Mouse (Mus musculus) neural tube, embryonic 11.5 days (tissue): ENCODE data around the gene P2ry2. TPM values are rescaled to one million over a fixed set of nuclear protein-coding genes. Genes with fewer than 3 reads are reported as not detected.

Source experiments
- ATAC-seq: fragments of 200-750 bp; cut with Nextera tagmentation; 2 replicates; pipeline ENCODE4 v1.8.0; 2017; ENCODE audit warnings: moderate number of reproducible peaks, mild to moderate bottlenecking, moderate TSS enrichment, moderate library complexity; ENCODE audit not compliant: insufficient read depth, low FRiP score, low TSS enrichment
- DNase-seq: peaks from one replicate; pipeline ENCODE4 v3.0.0-alpha.2; 2015; ENCODE audit warnings: low spot score
- H3K27ac ChIP-seq: fragments of 300-500 bp; sonication (generic); 2 replicates; pipeline ENCODE4 v1.5.1; 2014; ENCODE audit warnings: low read depth, mild to moderate bottlenecking, low read length
- H3K27me3 ChIP-seq: fragments of 300-500 bp; sonication (generic); 2 replicates; pipeline ENCODE4 v1.6.1; 2014; ENCODE audit warnings: mild to moderate bottlenecking, low read length, mixed read lengths; ENCODE audit not compliant: control insufficient read depth, insufficient read depth
- H3K36me3 ChIP-seq: fragments of 300-500 bp; sonication (generic); 2 replicates; pipeline ENCODE4 v1.6.1; 2014; ENCODE audit warnings: mild to moderate bottlenecking, low read length, moderate library complexity, mixed read lengths; ENCODE audit not compliant: control insufficient read depth, insufficient read depth
- H3K4me1 ChIP-seq: fragments of 300-500 bp; sonication (generic); 2 replicates; pipeline ENCODE4 v1.6.1; 2014; ENCODE audit warnings: low read length, mixed read lengths; ENCODE audit not compliant: control insufficient read depth, insufficient read depth
- H3K4me2 ChIP-seq: fragments of 300-500 bp; sonication (generic); 2 replicates; pipeline ENCODE4 v1.6.1; 2014; ENCODE audit warnings: low read depth, mild to moderate bottlenecking, moderate library complexity
- H3K4me3 ChIP-seq: fragments of 300-500 bp; sonication (generic); 2 replicates; pipeline ENCODE4 v1.5.1; 2014; ENCODE audit warnings: low read depth, low read length
- H3K9ac ChIP-seq: fragments of 300-500 bp; sonication (generic); 2 replicates; pipeline ENCODE4 v1.6.1; 2014; ENCODE audit warnings: mild to moderate bottlenecking, low read length
- H3K9me3 ChIP-seq: fragments of 300-500 bp; sonication (generic); 2 replicates; pipeline ENCODE4 v1.6.1; 2016; ENCODE audit warnings: low read length; ENCODE audit not compliant: control insufficient read depth
- WGBS: fragments of 180-500 bp; shearing (Covaris S2); extraction: QIAGEN DNeasy Blood & Tissue Kit; methylation state at CpG from one replicate; pipeline ENCODE4 v1.1.7; 2014; 5-methylcytosine and 5-hydroxymethylcytosine counted together
- polyA plus RNA-seq: library from polyadenylated mRNA; unstranded; fragments of >200 nt; fragmentation: Nextera tagmentation; extraction: Ambion mirVana; gene quantifications from 2 replicates; pipeline ENCODE4 v1.2.1, GENCODE M21; 2014

P2ry2 gene
- polyA plus RNA-seq, 1 experiment from 2014 or later: 0.48 TPM

DNA sequence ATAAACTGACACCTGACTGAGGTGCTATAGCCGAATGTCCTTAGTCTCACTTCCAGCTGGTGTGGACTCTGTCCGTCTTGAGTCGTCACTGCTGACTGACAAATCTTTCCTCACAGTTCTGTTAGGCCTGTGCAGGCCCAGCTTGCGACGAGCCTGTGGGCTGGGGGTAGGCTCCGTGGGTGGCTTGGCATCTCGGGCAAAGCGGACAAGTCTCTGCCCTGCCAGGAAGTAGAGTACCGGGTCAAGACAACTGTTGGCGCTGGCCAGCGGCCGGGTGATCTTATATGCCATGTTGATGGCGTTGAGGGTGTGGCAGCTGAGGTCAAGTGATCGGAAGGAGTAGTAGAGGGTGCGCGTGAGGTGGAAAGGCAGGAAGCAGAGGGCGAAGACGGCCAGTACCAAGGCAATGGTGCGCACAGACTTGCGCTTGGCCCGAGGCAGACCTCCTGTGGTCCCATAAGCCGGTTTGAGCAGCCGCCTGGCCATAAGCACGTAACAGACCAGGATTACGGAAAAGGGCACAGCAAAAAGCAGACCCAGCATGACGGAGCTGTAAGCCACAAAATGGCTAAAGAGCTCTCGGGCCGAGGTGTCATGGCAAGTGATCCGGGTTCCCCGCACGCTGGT lies 14.6 kb downstream of the P2ry2 start:
- DNase-seq (no peak), ATAC-seq (no peak)
- no peak overlapping the region for H3K4me2 ChIP-seq

DNA sequence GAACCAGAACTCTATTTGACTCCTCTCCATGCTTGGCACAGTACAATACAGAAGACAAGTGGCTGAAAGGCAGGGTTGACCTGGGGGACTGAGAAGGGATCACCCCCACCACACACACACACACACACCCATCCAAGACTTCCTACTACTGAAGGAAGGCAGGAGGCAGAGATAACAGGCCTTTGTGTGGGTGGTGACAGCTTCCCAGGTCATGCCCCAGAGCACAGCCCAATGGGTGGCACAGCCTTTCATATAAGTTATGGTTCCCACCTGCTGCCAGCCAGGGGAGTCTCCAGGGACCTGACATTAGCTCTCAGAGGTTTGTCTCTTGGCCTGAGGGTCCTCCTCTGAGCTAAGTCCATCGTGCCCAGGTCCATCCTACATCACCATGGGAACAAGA lies 15.5 kb downstream of the P2ry2 start:
- H3K27ac ChIP-seq: no peak overlapping the region
- no peak overlapping the region for H3K9ac ChIP-seq
- WGBS: 77% methylated on average over 1 of the region's 1 CpGs
- no peaks in the 10 kb centered on the region for H3K27me3 ChIP-seq
- no peaks in the 10 kb centered on the region for H3K9me3 ChIP-seq
- H3K4me1 ChIP-seq: no peaks in the 10 kb centered on the region
- ATAC-seq (no peak), DNase-seq (no peak)
- H3K4me2 ChIP-seq: no peak overlapping the region
- H3K36me3 ChIP-seq: no peaks in the 10 kb centered on the region
- H3K4me3 ChIP-seq: no peak overlapping the region

More for the DNA sequence above, 14.6 kb downstream of the P2ry2 start:
- Histone ChIP-seq H3K4me3 (no peak overlapping the region), H3K27ac (no peak overlapping the region), H3K9ac (no peak overlapping the region), H3K4me1 (no peaks in the 10 kb centered on the region), H3K9me3 (no peaks in the 10 kb centered on the region), H3K27me3 (no peaks in the 10 kb centered on the region), H3K36me3 (no peaks in the 10 kb centered on the region)
- 83% methylated on average over 31 of the region's 31 CpGs for WGBS

DNA sequence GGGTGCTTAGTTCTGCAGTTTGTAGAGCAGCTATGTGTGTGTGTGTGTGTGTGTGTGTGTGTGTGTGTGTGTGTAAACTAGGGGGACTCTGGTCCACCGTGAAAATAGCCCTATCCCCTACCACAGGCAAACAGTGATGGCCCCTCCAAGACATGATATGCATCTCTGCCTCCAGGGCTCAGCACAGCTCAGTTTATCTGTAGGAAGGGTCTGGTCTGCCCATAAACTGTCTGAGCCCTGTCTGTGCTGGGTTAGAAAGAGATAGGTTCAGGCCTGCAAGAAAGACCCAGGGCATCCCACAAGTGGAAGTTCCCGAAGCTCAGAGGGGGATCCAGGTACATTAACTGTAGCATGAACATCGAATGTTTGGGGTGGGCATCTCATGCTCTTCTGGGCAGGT lies 16.7 kb downstream of the P2ry2 start:
- ATAC-seq (no peak), DNase-seq (no peak)
- WGBS: 81% methylated on average over 3 of the region's 3 CpGs
- Histone ChIP-seq H3K4me2 (no peak overlapping the region), H3K27ac (no peak overlapping the region), H3K36me3 (no peaks in the 10 kb centered on the region), H3K4me1 (no peaks in the 10 kb centered on the region), H3K9me3 (no peaks in the 10 kb centered on the region), H3K4me3 (no peak overlapping the region), H3K9ac (no peak overlapping the region), H3K27me3 (no peaks in the 10 kb centered on the region)

DNA sequence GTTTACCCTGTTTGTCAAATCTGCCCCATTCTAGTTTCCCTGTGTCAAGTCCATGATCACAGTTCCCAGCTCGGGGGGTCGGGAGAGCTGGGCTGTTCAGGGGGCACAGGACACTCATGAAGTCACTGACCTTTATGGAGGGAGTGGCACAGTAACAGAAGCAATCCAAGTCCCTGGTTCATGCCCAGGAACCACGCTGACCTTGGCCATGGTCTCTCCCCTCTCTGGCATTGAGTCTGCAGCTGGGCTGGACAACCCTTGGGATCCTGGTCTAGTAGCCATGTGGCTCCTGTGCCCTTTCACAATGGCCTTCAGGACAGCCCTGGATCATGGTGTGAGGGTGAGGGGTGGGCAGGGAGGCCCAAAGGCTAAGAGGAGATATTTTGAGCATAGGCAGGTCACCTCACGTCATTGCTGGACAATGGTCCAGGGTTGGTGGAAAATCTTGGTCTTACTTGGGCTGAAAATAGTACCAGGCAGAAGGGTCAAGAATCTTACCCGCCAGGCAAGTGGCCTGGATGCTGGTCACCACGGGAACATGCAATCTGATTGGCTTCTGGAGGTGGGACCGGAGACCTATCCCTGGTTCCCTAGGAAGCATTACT lies 17.3 kb downstream of the P2ry2 start:
- H3K9me3 ChIP-seq: no peaks in the 10 kb centered on the region
- H3K4me3 ChIP-seq: no peak overlapping the region
- no peak overlapping the region for H3K4me2 ChIP-seq
- H3K27me3 ChIP-seq: no peaks in the 10 kb centered on the region
- no peak for ATAC-seq
- H3K27ac ChIP-seq: no peak overlapping the region
- no peak for DNase-seq
- 93% methylated on average over 7 of the region's 7 CpGs for WGBS
- H3K36me3 ChIP-seq: no peaks in the 10 kb centered on the region
- H3K4me1 ChIP-seq: 0 out of 2 replicates have a peak, but pooled peaks cover 3% of the 10 kb centered on the region
- H3K9ac ChIP-seq: no peak overlapping the region

DNA sequence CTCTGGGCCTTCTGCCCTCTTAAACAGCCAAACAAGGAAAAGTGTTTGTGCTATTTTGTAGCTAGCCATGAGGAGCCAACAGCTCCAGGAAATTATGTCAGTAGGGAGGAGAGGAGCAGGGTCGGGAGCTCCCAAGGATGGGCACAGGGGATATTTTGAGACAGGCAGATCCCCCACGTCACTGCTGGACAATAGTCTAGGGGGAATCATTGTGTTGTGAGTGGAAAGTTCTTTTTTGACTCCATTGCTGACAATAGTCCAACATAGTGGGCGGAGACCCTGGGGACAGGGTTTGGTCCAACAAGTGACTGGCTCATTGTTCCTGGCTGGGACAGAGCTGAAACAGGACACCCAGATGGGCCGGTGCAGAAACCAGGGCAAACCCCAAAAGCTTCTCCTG lies 19.5 kb downstream of the P2ry2 start:
- no peak overlapping the region for H3K9ac ChIP-seq
- H3K36me3 ChIP-seq: no peaks in the 10 kb centered on the region
- no peak for ATAC-seq
- DNase-seq: no peak
- no peaks in the 10 kb centered on the region for H3K9me3 ChIP-seq
- H3K4me1 ChIP-seq: 0 out of 2 replicates have a peak, but pooled peaks cover 3% of the 10 kb centered on the region
- no peak overlapping the region for H3K4me3 ChIP-seq
- no peak overlapping the region for H3K27ac ChIP-seq
- no peaks in the 10 kb centered on the region for H3K27me3 ChIP-seq
- 43% methylated on average over 4 of the region's 4 CpGs for WGBS
- H3K4me2 ChIP-seq: no peak overlapping the region

DNA sequence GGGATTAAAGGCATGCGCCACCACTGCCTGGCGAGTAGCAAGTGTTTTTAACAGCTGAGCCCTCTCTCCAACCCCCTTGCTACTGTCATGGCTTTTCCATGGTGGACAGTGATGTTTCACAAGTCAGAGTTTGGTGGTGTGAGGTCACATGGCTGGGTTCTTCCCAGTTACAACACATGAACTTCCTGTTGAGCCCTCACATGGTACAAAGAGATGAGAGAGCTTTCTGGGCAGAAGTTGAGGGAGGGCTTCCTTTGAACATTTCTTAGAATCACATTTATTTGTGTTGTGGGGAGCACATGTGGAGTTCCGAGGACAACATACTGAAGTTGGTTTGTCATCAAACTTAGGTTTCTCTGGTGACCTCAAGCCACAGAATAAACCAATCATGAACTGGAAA lies 20.7 kb downstream of the P2ry2 start:
- Histone ChIP-seq H3K27ac (no peak overlapping the region), H3K4me3 (no peak overlapping the region), H3K36me3 (no peaks in the 10 kb centered on the region), H3K27me3 (no peaks in the 10 kb centered on the region), H3K9ac (no peak overlapping the region), H3K4me2 (no peak overlapping the region), H3K9me3 (no peaks in the 10 kb centered on the region), H3K4me1 (0 out of 2 replicates have a peak, but pooled peaks cover 3% of the 10 kb centered on the region)
- WGBS: 85% methylated on average over 3 of the region's 3 CpGs
- DNase-seq: no peak
- no peak for ATAC-seq

DNA sequence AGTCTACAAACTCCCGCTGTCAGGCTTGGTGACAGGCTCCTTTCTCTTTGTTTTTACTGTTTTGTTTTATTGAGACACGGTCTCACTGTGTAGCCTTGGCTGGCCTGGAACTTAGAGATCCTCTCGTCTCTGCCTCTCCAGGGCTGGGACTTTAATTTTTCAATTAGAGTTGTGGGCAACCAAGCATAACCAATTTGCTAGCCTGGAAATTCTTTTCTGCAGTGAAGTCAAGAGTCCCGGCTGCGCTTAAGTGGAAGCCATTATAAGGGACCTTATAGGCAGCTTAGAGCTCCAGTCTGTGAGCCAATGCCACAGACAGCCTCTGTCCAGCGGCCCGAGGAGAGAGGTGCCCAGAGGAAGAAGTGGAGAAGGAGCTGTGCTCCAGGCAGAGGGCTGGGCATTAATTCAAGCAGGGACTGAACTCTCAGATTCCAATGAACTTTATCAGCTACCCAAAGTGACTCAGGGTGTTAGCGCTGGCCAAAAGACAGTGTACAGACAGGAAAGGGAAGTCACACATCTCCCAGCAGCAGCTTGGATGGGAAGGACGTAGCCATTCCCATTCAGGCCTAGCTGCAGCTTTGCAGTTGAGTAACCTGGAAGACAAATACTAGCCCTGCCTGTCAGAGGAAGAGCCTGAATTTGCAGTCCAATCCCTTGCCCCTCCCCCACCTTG lies 21.9 kb downstream of the P2ry2 start:
- WGBS: 59% methylated on average over 9 of the region's 9 CpGs
- no peak overlapping the region for H3K27ac ChIP-seq
- no peak overlapping the region for H3K4me2 ChIP-seq
- DNase-seq (no peak), ATAC-seq (no peak)
- H3K9me3 ChIP-seq: no peaks in the 10 kb centered on the region
- H3K36me3 ChIP-seq: no peaks in the 10 kb centered on the region
- H3K4me3 ChIP-seq: no peak overlapping the region
- H3K9ac ChIP-seq: no peak overlapping the region
- H3K27me3 ChIP-seq: no peaks in the 10 kb centered on the region
- 0 out of 2 replicates have a peak, but pooled peaks cover 3% of the 10 kb centered on the region for H3K4me1 ChIP-seq

DNA sequence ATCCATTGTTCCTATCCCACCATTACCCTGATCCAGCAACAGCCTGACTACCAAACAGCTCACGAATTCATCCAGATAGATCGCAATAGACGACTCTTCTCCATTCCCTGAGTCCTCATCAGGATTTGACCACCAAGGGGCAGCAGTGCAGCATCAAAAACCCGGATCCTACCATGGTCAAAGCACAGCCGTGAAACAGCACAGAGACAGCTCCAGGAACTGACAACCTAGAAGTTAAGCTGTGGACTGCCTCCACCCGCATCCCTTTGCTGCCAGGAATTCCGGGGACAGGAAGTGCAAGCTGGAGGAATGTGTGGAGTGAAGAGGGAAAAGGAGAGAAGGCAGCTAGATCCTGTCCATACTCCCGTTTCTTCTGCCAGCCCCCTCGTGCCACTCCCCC lies 24.6 kb downstream of the P2ry2 start:
- H3K36me3 ChIP-seq: no peaks in the 10 kb centered on the region
- no peak overlapping the region for H3K4me2 ChIP-seq
- H3K9me3 ChIP-seq: no peaks in the 10 kb centered on the region
- 27% methylated on average over 9 of the region's 9 CpGs for WGBS
- H3K4me1 ChIP-seq: peaks cover 8% of the 10 kb centered on the region; the same call in 1 of the 2 replicates
- no peak overlapping the region for H3K4me3 ChIP-seq
- DNase-seq (peak; percentile 73), ATAC-seq (no peak; the same call in 1 of the 2 replicates)
- no peak overlapping the region for H3K9ac ChIP-seq
- H3K27ac ChIP-seq: no peak overlapping the region
- no peaks in the 10 kb centered on the region for H3K27me3 ChIP-seq
